Mouse (Mus musculus) gastrocnemius, postnatal 10 days (tissue): ENCODE measurements at regions not wholly inside any gene's neighbourhood (a gene's known extent, or its start where the extent isn't known, plus 50 kb on each side); places are given as distances from the start of the nearest gene placed in this dataset.
A peak's percentile ranks its signal among the peaks of the same experiment; 100 is the strongest.

ENCODE experiments used
- DNase-seq: peaks from one replicate; pipeline ENCODE4 v3.0.0; 2021; ENCODE audit warnings: mixed read lengths

DNA sequence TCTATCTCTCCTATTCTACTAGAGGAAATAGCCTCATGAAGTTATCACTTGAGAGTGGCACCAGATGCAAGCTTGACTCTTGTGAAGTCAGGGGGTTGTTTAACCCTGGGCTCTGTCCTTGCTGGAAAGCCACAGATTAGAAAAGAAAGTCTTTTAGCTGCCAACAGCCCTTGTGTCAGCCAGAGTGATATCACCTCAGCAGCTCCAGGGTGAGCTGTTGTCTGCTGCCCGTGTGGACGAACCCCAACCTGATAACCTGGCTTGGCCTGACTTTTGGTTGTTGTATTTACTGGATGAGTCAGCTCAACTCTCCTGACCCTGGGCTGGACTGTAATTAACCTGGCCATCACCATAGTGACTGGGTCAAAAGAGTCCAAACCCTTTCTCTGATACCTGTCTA is 88.6 kb upstream of the Serbp1 start:
- no peak for DNase-seq

DNA sequence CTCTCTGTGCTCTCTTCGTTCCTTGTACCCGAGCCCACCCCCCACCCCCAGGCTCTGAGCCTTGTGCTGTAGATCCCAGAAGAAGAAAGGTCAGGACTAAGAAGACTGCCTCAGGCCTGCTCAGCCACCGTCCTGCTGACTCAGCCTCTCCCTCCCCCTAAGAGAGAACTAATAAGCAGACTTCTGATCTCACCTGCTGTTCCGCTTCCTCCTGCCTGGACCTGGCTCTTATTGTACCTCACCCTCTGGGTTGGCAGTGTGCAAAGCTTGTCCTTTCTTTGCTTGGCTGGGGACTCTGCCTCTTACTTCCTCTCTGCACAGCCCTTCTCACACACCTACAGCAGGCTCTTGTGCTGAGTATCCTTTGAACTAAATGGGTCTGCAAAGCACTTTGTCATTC is 91.3 kb upstream of the Serbp1 start:
- DNase-seq, result no peak

DNA sequence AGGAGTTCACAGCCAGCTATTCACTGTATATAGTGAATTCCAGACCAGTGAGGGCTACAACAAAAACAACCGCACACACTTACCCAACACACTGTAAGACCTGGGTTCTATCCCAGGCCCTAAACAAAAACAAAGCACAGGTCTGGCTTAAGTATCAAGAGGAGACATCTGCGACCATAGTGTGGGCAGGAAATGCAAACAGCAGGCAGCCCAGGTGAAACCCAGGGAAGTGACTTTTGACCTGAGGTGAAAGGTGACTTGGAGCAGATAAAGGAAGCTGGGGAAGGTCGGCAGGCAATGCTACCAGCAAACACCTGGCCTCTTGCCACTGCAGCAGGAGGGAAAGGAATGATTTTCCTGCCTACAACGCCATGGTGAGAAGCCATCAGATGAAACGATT is 92.0 kb upstream of the Serbp1 start:
- no peak for DNase-seq

DNA sequence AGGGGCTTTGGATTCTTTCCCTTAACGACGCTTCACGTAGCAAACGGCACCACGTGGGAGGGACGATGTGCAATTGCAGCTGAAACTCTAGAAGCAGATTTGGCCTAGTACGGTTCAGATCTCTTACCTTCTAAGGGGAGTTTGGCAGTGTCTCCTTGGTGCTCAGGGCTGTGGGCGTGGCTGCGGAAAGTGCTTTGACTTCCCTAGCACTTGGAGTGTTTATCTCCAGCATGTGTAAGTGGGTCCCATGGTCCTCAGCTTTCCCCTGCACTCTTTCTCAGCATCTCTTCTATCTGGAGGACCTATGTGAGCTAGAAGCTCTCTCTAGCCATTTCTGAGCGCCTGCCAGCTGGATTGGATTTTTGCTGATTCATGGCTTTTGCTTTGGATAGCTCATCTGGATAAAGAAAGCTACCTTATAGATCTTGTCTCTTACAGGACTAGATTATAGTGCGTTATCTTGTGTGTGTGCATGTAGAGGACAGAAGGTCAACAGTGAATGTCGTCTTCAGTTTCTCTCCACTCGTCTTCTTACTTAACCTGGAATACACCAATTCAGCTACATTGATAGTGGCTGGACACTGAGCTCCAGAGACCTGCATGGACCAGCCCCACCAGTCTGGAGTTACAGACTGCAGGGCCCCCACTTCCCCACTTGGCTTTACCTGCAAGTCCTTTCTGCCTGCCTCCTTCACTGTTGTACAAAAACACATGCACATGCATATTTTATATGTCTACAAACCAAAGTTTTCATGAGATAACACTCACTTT is 92.8 kb upstream of the Serbp1 start:
- DNase-seq, result no peak

DNA sequence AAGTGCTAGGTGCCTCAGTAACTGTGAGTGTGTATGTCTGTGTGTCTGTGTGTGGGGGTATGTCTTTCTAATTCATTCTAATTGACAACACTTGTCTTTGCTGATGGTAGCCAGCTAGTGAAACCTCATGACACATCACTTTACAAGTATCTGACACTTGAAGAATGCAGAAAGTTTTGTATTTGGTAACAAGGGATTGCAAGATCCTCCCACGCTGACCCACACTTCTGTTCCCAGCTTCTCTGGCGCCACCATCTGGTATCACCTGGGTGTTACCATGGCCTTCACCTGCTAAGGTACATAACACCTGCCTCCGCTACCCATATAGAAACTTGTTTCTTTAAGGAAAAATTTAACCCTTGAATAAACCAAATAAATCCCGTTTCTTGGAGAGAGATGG is 95.8 kb upstream of the Serbp1 start:
- DNase-seq, result peak; percentile 53

DNA sequence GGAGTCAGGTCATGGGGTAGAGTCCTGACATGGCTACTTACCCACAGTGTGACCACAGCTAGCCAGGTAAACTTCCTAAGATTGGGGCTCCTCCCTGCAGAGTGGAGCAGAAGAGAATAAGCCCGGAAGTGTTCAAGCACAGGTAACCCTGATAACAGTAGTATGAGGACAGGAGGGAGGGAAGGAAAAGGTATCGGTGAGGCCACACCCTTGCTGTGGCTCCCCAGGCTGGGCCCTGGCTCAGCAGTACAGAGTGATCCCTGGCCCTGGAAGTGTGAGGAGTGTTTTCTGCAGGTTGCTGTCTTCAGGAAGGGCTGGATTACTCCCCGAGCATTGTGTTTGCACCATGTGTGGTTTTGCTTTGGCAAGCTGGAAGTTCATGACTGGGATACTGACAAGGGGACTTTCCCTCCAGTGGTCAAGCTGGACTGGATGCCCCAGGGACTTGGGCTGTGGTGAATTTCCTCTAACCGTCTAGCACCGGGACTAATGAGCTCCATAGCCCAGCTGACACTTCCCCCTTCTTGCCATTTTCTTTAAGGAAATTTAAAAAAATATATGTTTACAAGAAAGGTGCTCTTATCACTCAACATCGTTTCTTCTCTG is 97.2 kb upstream of the Serbp1 start:
- DNase-seq, result no peak

DNA sequence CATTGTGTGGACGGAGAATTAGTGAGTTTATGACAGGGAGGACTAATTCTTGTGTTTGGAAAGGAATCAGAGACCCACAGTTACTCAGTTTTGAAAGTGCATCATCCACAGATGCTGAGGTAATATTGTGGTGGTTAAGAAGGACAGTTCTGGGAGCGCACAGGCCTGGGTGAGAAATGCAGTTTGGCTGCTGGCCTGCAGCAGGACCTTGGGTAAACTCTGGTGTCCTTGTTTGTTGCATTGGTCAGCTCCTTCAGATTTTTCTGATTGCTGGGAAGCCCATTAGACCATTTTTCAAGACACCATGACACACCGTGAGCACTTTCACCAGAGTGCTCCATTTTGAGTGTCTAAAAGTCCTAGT is 99.0 kb upstream of the Serbp1 start:
- DNase-seq, result no peak

DNA sequence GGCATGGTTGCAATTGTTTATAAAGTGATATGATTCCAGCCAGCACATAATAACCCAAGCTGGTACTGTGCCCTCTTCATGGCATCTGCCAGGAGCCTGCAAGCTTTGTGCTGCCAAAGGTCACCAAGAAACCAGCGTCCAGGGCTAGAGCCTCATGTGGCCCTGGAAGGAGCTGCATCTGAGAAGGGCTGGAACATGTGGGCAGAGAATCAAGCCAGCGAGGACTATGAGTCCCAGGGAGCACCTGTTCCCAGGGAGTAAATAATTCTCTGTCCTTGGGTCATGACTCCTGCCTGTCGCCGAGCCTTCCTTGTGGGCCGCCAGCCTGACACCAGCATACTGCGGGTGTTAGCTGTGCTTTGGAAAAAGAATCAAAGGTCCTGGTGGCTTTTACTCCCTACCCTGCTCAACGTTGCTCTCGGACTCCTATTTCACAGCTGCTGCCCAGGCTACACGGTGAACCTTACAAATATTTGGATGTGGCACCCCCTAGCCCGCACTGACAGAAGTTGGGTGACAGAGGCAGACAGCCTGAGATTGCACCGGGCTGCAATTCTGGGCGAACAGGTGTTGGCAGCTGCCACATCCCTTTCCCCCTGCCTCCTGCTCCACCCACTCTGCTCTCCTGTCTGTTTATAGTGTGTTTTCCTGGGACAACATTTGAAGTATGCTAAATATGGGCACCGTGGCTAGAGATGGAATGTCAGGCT is 99.5 kb upstream of the Serbp1 start:
- DNase-seq, result peak; percentile 42

DNA sequence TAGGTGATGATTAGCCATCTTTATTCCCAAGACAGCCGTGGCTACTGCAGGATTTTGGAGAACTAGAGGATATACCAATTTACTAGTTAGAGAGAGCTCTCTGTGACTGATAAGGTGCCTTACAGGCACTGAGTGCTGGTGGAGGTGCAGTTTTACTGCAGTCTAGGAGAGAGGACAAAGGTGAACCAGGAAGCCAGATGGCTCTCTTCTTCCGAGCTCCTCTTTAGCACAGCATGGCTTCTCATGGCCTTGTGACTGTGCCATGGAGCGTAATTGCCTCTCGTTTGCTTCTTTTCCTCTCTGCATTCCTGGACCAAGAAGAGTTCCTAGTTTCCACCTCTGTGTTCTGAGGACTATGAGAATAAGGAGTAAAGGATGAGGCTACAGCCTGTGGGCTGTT is 100.2 kb upstream of the Gadd45a start:
- DNase-seq, result no peak

DNA sequence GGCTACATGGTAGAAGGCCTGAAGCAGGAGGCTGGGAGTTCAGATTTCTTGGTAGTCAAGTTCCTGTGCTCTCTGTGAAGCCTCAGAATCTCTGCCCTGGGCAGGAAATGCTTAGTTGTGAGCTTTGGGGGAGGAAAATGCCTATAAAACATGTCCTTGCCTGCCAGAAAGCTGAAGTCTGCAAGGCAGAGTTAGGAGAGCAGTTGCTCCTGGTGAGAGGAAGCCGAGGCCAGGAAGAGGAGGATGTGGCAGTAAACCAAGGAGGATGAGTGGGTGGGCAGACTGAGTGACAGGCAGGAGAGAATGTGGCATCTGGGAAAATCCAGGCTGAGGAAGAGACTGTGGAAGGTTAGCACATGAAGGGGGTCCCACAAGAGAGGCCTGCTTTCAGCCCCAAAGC is 97.7 kb upstream of the Gadd45a start:
- DNase-seq, result no peak

DNA sequence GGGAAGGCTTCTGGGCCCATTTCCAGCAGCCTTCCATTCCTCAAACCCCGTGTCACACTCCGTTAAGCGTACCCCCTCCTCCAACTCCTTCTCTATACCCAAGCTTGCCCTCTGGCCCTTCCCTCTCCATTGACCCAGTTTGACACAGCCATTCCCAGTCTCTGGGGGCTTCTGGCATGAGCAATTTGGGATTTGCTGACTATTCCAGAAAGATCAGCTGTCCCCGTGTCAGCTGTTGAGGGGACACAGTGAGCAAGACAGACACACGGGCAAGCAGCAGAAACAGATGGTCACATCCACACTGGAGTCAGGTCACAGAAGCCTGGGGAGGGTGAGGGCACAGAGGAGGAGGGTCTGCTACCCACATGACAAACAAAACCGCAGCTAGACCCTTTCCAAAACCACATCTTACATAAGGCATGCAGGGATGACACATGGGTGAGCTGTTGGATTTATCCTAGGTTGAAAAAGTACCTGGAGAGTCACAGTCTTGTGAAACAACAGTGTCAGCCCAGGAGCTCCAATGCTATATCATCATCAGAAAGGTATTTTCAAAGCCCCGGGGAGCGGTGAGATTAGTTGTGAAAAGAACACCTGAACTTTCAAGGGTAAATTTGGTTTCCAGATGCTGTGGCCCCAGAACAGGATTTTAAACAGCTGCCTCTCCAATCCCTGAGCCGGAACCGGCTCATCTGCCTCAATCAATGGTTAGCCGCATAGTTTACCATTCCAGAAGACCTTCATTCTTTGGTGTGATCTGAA is 93.5 kb upstream of the Gadd45a start:
- no peak for DNase-seq

DNA sequence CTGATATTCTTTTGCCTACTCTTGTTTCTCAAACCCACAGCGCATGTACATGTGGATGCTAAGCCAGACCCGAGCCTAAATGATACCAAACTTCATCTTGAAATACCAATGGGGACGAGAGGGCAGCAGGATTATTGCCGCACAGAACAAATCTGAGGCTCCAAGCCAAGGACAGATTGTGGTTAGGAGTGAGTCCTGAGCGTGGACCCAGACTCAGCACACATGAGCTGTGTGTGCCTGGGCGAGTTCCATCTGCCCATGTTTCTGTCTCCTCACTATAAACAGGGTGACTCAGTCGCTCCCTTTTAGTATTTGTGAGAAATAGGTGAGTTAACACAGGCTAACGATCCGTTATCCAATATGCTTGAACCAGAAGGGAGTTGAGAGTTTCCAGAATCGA is 92.4 kb upstream of the Gadd45a start:
- DNase-seq, result no peak

DNA sequence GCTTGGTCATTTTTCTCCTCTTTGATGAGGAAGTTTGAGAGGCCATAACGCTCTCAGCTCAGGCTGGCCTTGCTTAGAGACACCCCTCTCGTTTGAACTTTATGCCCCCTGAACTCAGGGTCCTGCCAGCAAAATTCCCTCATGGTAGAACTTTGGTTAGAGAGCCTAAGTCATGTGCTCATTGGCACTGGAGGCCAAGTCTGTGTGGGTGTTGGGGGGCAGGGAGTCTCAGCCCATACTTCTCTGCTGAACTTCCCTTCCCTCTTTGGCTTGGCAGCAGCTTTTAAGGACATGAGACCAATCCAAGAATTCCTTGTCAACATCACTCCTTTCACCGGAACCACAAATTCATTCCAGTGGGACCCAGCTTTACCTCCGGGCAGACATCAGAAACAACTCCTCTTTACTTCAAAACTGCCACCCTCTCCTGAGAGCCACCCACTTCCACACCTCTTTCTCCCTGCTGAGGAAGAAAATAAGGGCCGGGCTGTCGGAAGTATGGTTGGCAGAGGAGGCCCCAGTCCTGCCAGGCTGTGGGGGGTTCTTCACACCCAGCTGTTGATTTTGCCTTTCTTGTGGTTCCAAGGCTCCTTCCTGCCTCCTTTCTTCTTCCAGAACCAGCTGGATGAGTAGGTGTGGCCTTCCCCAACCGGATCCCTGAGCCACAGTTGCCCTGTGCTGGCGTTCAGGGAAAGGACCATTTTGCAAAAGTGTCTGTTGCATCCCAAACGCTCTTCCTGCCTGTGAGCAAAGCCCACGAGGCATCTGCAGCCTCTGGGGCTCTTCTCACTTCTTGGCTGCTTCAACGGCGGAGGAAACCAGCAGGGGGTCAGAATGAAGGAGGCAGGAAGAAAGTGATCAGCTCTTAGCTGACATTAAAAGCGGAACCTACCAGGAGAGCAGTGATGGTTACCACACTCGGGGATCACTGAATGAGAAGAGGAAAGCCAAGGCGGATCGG is 91.5 kb upstream of the Gadd45a start:
- no peak for DNase-seq

DNA sequence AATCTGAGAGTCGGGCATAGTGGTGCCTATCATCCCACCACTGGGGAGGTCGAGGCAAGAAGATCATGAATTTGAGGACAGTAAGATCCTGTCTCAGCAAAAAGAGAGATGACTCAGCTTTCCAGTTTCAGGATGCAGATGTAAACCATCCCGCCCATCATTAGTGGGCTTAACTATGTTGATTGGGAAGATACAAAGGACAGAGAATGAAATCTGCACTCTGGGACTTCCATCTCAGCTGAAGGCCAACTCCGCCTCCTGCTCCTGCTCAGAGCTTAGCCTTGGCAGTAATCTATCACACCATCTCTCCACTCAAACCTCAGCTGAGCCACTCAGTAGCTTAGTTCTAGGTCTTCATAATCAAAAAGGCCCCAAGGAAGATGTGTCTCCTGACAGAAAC is 90.5 kb upstream of the Gadd45a start:
- DNase-seq, result no peak

DNA sequence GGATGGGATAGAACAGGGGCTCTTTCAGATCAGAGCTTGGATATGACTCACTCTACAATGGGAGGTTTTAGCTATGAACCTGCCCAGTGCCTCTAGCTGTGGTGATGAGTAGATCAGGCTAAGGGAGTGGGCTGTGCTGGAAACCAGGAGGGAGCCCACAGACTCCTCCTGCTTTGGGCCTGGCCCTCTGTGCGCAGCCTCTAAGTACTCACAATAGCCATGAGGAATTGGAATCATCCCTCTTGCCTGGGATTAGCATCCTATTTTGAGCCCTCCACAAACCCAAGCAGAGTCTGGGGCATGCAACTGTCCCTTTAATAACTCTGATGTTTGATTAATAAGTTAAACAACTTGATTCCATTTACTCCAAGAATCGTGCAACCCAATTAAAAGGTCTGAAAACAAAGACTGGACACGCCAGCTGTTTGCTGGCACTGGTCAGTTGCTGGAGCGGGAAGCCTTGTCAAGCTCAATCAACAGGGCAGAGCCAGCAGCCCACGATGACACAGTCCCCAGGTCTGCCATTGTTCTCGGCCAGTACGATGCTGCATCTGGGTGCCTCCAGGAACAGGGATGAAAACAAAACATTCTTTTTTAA is 88.6 kb upstream of the Gadd45a start:
- DNase-seq, result no peak

DNA sequence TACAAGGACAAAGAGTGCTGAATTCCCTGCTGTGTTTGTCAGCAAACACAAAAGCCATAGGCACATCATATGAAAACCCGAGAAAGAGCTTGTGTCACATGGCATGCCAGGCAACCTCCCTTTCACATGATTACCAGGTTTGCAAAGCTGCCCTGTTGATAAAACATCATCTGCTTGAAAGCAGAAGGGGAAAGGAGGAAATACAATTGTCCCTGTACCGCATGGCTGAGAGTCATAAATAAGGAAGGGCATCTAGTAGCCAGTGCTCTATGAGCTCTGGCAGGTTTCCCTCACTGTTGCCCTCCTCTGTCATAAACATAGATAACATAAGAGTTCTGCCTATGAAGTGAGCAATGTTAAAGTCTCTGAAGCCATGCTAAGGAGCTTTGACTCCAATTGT is 86.8 kb upstream of the Gadd45a start:
- DNase-seq, result no peak

DNA sequence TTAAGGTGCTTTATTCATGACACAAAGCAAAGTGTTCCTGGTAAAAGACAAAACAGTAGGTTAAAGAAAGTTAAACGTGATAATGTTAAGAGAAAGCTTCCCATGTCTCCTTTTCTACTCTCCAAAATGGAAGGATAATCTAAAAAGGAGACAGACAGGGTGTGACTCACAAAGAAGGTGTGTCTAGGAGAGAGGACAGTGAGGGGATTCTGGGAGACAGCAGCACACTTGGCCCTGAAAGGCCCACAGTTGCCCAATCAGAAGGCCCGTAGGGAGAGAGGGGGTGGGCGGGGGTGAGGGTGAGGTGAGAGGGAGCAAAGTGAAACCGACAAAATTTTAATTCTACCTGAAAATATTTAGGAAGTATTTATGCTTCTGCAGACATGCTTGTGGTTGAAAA is 85.8 kb upstream of the Gadd45a start:
- DNase-seq, result no peak

DNA sequence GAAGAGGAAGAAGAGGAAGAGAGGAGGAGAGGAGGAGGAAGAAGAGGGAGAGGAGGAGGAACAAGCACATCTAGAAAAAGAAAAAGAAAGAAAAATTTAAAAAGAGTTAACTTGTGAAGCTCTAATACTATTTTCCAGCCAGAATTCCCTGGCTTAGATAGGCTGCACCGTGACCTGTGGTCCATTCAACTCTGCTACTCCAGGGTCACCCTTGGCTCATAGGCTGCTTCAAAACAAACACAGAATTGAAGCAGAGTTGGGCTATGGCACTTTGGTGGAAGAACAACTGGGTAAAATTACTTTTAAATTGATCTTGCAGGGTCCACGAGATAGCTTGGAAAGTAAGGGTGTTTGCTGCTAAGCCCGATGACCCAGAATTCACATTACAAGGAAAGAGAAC is 79.0 kb upstream of the Gadd45a start:
- DNase-seq, result no peak

DNA sequence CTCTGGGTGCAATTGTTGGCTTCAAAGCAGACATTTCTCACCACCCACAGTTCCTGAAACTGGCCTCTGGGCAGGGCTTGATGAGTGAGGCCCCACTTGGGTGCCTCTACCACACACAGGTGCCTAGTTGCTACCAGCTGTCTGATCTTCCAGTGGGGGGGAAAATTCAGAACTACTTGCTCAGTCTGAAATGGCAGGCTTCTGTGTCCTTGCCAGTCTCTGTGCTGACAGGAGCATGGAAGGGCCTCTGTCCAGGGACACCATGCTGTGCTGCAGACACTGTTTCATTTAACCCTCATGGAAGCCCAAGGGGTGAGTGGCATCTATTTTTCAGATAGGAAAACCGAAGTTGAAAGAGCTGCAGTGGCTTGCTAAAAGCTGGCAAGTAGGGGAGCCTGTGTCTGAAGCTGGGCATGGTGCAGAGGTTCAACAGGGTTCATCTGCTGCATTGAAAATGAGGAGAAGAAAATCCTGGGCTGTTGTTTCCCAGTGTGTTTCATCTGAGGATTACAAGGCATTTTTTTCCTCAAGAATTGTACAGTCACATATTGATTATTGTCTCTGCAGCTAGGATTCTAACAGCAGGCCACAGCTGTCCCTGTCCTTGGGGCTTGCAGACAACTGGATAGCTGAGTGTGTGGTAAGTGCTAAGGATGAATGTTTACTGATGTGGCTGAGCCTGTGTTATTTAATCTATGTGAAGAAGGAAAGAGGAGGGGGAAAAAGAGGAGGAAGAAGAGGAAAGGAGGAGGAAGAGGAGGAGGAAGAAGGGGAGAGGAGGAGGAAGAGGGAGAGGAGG is 78.4 kb upstream of the Gadd45a start:
- DNase-seq, result no peak

DNA sequence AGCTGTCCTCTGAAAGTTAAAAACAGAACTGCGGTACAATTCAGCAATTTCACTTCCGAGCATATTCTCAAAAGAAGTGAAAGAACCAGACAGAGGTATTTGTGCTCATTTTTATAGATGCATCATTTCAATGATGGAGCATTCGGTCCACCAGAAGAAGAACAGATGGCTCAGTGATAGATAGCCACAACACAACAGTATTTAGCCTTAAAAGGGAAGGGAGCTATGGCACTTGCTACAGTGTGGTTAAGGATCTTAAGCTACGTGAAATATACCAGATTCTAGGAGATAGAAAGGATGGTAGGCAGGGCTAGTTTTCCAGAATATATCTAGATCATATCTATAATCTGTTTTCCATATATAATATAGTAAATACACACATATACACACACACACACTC is 77.5 kb upstream of the Gadd45a start:
- DNase-seq, result no peak
